Mouse (Mus musculus): ENCODE data around the gene Apoc4.

Apoc4 gene

DNA sequence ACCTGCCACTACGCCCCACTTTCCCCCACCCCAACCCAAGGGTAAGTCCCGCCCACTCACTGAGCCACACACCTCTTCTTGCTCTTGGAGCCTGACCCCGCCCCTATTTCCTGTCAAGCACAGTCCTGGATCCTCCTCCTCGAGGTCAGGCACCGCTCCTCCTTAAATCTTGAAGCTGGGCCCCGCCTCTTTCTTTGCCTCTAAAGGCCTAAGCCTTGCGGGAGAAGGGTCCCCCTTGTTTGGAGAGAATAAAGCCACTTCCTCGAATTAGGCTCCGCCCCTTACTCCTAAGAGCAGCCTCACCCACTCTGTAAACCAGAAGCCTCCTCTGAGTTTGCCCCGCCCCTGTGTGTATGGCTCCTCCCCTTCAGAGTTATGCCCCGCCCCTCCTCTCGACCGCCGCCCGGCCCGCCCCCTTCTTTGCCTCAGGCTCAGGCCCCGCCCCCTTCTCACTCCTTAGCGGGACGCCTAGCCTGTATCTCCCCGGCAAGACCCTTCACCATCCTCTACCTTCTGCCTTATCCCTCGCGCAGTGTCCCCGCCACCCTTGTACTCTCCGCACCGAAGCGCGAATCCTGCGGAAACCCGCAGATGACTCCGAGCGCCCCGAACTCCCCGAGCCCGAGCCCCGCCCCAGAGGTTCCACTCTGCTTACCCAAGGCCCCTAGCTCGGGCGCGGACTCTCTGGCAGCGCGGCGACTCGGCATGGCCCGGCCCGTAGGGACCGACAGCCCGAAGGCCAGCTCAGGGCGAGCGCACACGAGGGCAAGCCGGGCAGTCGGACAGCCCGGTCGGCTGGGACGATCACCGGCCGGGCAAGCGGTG lies 52.5 kb downstream of the Apoc4 start:
- peak; percentile 99 for DNase-seq (ENCODE audit: low spot score)

GRCm38 (mm10) chr7:19628192-19628535 lies 53.1 kb downstream of the Apoc4 start:
- DNase-seq (ENCODE audit: low spot score) = no peak
